Mouse (Mus musculus) CD4-positive helper T cell, adult 2 months (primary cell): ENCODE measurements around the gene Asic4.

ENCODE experiments used
- DNase-seq: peaks from one replicate; pipeline ENCODE4 v3.0.0-alpha.2; 2012; ENCODE audit warnings: low read depth, missing footprints, low spot score

The Asic4 gene

DNA sequence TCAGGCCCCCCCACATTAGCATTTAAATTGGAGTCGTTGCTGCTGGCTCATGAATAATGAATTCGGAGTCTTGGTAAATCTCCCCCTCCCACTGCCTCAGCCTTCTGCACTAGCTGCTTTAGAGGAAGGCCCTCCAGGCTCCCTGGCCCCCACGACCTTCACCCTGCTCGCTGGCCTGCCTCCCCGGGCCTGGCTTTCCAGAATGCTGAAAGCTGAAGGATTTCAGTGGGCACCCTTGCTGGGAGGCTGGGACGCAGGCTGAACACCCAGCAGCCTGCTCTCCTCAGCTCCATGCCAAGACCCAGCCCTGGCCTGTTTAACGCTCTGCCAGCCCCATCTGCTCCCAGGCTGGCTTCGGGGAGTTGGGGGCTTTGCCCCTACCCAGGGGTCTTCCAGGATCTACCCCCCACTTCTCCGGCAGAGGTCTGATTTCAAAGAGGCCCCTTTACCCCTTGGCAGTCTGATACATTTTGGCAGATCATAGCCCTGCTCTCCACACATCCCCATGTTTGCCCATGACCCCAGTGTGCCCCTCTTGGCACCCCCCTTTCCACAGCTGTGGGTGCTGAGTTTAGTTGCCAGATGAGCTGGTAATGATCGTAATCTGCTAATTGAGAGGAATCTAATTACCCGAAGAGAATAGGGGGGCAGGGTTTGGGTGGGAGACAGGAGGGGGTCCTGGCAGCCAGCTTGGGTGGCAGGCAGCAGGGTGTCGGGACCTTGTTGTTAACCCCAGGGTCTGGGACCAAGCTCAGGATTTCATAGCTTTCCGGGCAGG lies 6.8 kb upstream of the Asic4 start:
- DNase-seq = no peak

DNA sequence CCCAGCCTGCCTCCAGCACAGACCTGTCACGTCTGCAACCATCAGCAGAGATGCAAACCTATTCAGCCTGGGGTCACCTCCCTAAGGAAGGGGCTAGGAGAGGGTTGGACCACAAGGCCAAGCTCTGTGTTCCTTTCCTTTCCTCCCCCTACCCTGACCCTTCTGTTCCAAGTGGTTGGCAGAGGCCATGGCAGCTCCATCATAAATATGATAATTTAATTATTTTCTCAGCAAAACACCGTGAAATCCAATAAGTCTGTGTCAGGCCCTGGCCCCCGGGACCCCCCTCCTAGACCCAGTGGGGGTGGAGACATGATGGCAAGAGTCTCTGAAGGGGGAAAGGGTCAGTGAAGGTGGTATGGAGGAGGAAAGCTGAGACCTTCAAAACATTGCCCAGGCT lies 6.0 kb upstream of the Asic4 start:
- no peak for DNase-seq

DNA sequence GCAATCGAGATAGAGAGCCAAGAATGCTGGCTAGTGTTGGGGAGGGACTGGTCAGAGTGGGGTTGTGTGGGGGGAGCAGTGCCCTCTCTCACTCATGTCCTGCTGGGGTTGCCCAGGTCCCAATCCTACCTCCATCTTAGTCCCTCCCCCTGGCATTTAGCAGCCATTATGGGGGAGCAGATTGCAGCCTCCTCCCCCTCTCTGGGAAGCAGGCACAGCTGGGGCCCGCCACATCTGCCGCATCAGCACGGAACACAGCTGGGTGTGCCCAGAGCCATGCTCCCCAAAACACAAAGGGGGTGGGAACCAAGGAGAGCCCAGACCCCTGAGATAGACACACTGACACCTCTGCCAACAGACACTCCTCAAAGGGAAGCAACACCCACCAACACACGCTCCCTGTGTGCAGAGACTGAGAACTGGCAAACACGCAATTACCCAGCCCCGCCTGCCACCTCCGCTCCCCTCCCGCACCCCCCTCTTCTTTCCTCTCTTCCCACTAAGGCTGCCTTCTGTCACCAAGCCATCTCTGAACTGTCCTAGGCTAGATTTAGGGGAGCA lies 5.0 kb upstream of the Asic4 start:
- no peak for DNase-seq

DNA sequence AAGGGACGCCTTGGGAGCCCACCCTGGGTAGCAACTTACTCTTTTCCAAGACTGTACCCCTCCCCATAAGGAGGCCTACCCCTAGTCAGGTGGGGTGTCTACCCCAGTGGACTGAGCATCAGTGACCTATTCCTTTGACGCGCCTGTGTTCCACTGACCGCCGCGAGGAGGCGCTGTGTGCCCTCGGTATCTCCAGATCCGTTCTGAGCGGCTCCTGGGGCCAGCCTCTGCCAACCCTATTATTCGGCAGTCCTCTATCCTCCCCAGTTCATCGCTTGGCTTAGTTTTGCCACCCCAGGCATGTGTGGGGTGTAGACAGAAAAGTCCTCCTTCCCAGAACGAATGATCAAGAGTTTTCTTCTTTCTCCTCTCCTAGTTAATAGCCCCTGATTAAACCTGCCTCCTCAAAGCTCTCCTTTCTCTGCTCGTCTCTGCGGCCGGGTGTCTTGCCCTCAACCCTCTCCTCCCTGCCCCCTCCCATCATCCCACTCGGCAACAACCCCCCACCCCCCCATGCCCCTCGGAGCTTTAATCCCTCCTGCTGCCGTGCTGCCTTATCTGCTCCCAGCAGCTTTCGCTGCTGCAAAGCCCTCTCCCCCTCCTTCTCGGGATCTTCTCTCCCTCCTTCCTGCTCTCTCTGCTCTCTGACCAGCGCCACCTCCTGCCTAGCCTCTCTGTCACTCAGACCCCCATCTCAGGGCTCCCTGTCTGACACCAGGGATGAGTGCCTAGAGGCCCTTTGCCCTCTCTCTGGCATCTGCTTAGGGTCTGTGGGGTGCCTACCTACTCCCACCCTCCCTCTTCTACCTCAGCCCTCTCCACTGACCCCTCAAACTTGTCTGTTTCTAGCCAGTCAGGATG lies 4.3 kb upstream of the Asic4 start:
- peak; percentile 68 for DNase-seq

DNA sequence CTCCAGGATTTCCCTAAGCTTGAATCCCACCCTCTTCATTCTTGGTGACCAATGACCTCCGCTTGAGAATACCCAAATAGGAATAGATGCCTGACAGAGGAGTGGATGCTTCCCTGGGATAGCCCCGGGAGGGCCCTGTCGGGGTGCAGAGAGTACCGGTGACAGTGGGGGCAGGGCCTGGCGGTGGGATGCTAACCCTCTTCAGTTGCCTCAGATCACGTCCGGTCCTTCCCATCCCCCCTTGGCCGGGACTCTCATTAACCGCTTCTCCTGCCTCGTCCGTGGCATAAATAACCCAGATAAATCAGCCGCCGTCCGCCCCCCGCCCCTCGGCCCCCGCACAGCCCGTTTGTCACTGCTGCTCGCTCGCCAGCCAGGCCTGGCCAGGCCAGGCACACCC lies 3.6 kb upstream of the Asic4 start:
- DNase-seq = no peak

GRCm38 (mm10) chr1:75447265-75448051 lies 2.8 kb upstream of the Asic4 start:
- DNase-seq = no peak

GRCm38 (mm10) chr1:75448052-75448431 lies 2.2 kb upstream of the Asic4 start:
- DNase-seq = no peak

DNA sequence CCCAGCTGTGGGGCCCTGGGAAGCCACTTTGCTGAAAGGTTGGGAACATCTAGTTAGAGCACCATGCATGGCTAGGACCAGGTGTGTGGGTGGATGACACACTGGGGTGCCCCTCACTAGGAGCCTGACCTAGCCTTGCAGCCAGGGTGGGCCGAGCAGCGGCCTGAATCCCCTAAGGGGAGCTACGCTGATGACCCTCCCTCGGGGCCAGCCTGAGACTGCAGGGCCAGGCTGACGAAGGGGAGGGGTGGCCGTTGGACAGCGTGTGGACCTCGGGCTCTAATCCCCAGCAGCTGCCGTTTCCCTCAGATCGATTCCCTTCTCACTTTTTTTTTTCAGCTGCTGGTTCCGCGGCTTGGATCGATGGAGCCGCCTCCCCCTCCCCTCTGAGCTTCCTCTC lies 1.3 kb upstream of the Asic4 start:
- DNase-seq = no peak

DNA sequence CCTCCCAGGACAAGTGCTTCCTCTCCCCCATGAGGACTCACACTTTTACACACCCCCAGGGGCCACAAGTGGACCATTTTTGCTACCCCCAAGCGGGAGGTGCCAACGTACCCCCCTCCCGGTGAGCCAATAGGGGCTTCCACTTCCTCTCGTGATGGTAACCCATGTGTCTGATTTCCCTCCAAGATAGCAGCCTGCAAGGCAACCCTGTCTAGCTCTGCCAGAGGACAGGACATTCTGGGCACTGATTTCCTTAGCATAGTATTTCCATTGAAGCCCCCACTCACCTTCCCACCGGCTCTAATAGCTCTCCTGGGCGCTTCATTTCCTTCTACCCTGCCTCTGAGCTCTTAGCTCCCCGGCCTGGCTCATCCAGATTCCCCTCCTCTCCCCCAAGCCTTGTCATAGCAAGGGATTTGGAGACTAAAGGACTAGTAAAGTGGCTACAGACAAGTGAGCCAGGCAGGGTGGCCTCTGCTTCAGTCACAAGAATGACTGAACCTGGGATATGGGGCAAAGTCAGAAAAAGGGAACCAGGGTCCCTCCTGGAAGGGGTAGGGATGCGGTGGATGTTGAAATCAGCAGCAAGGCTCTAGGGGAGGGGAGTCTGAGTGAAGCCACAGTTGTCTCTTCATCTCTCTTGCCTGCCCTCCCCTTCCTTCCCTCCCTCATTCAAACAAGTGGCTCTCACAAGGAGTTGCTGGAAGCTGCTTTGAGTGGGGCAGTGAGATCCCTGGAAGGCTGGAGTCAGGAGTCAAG lies 680 bp upstream of the Asic4 start:
- no peak for DNase-seq

DNA sequence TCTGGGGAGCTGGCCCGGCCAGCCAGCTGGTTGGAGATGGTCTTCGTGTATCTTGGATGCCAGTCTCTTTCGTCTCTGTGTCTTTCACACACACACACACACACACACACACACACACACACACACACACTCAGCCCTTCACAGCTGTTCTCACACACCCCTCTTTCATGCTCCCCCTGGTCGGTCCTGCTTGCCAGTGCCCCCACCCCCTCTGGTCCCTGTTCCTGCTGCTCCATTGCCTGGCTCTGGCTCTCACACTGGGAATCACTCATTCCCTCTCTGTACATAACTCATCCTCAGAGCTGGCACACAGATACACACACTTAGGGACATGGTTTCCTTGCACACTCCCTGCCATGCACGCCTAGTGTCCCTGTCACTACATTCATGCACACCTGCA lies 1.7 kb downstream of the Asic4 start:
- DNase-seq = no peak

DNA sequence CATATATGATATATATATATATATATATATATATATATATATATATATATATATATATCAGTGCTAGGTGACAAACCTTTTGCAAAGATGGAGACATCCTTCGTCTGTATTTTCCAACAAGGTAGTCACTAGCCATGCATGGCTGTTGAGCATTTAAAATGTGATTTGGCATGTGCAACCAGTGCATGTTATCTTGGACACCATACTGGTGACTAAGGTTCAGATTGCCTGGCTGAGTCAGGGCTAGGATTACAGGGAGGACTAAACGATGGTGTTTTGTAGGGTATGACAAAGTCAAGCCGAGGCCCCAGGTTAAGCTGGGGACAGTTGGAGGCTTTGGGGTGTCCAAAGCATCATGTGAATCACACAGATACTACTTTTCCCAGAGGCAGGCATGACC lies 5.2 kb downstream of the Asic4 start:
- DNase-seq = no peak

- DNase-seq = no peak
Observed at GRCm38 (mm10) chr1:75455948-75456347, 5.7 kb downstream of the Asic4 start.

- DNase-seq = no peak
Observed at GRCm38 (mm10) chr1:75456746-75457564, 6.7 kb downstream of the Asic4 start.

DNA sequence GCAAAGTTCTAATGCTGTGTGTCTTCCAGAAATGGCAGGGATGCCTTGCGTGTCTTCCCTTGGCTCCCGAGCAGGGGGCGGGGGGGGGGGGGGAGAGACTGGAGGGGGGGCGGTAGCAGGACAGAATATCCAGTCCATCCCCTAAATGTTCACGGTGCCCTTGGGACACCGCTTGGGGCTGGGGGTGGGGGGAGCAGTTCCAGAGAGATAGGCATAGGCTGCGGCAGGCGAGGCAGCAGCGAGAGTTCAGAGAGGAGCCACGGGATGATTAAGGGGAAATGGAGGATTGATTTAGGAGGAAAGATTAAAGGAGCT lies 7.4 kb downstream of the Asic4 start:
- no peak for DNase-seq

- no peak for DNase-seq
Observed at GRCm38 (mm10) chr1:75458025-75458788, 8.0 kb downstream of the Asic4 start.

DNA sequence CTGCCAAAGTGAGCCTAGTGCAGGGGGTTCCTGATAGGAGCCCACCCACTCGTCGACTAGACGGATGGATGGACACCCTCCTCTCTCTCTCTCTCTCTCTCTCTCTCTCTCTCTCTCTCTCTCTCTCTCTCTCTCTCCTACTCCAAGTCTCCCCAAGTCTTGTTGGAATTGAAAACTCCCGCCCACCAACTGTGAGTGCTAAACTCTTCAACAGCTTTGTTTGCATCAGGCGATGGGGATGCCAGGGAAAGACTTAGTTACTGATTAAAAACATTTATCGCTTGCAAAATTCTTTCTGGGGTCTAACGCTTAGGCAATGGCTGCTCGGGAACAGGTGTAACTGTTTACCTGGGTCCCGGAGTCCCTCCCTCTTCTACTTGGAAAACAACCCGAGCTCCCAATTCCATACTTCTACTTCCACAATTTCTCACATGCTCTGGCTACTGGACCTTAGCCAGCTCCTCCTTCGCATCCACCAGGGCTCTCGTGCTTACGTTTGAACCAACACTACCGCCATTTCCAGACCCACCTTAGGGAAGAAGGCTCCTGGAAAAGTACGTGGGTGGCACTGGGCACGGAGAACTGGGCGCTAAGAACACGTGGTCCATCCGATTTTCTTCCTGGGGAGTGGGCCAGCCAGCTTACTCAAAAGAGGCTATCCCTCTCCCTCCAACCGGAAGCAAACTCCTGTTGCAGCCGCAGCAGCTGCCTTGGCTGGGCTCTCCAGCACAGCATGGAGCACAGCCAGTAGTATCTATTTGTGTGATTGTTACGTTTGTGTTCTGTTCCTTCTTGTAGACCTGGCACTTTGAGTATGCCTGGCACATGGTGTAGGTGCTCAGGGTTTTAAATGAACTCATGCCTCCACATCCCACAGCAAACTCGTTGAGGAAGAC lies 8.8 kb downstream of the Asic4 start:
- no peak for DNase-seq

DNA sequence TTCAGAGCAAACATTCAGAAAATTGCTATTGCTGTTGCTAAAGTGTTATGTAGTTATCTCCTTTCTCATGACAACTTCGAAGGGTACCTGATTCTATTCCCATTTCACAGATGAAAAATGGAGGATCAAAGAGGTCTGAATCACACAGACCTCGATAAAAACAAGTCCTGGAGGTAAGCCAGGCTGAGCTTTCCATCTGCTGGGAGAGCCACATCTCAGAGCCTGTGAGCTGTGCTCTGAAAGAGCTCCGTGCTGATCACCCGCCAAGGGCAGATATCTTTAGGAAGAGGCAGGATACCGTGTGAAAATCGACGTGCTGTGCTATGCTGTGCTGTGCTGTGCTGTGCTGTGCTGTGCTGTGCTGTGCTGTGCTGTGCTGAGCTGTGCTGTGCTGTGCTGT lies 10.1 kb downstream of the Asic4 start:
- DNase-seq = no peak

- DNase-seq = no peak
Observed at GRCm38 (mm10) chr1:75462636-75463035, 12.4 kb downstream of the Asic4 start.
